Mouse (Mus musculus): ENCODE results near the gene Rps25. TPM values are rescaled to one million over a fixed set of nuclear protein-coding genes. Genes with fewer than 3 reads are reported as not detected.
A peak's percentile ranks its signal among the peaks of the same experiment; 100 is the strongest.
"Not testable (repeated sequence)": the region's sequence is repeated elsewhere in the genome, so short reads cannot be mapped to it uniquely, and the experiment has no call there.

Rps25 gene
- 100 to 1,000 TPM; 593 to 617 TPM for total RNA-seq (2021)
- long read RNA-seq, experiment 1, transcript Rps25-201 (5 exons, 1,280 nt): major isoform, 69 of 78 reads
- long read RNA-seq, experiment 1, partial matches to known transcripts: 7 of 78 reads
- long read RNA-seq, experiment 1, other reads (novel, unspliced or antisense): 0 of 78 reads
- long read RNA-seq, experiment 2, transcript Rps25-201 (5 exons, 1,280 nt): major isoform, 168 of 183 reads
- long read RNA-seq, experiment 2, partial matches to known transcripts: 10 of 183 reads
- long read RNA-seq, experiment 2, other reads (novel, unspliced or antisense): 1 of 183 reads

DNA sequence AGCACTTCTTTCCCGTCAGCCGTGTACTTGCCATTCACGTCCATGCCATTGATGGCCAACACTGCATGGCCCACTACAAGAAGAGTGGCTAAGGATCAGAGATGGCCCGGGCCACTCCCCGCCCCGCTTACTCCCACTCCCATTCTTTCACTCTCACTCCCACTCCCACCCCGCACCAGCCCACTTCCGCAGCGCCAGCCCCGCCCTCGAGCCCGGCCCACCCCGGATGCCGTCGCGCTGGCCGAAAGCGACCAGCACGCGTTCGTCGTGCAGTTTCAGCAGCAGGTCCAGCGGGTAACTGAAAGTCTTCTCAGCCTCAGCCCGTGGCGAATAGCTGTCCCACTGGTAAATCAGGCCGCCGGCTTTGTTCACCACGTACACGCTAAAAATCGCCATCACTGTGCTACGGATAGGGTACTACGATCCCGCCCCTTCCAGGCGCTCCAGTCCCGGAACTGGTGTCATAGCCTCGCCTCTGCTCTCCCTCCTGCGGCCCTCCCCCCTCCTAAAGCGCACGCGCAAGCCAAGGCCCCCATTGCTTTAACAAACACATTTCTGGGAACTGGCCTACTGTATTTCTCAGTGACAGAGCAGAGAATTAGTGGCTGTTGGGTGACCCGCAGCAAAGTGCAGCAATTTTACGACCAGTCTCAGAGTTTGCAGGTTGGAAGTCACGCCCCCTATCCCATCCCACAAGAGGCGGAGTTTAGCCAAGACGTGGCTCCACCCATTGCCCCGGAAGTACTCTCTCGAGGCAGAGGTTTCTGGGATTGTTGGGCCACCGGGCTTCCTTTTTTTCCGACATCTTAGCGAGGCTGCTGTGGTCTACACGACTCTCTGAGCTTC is at the start of gene Rps25, which contains the start of gene Trappc4:
Gene Rps25, plus strand, starts transcription at position 234 of the 846 bp plus-strand sequence.
Gene Trappc4, minus strand, starts transcription at position 695 of the 846 bp plus-strand sequence.
- peak; percentile 94 to 95 for DNase-seq (ENCODE audit: low spot score in 2 of 2)

- no peak for DNase-seq (ENCODE audit: low spot score in 2 of 2)
Measured at GRCm38 (mm10) chr9:44357207-44357606, 49.7 kb upstream of the Rps25 start.

GRCm38 (mm10) chr9:44361190-44361917 is 45.6 kb upstream of the Rps25 start, which contains the start of gene Vps11:
TSS of gene Vps11 (minus strand) at chr9:44361670.
- DNase-seq (ENCODE audit: low spot score in 2 of 2): peak; percentile 92 to 96

DNA sequence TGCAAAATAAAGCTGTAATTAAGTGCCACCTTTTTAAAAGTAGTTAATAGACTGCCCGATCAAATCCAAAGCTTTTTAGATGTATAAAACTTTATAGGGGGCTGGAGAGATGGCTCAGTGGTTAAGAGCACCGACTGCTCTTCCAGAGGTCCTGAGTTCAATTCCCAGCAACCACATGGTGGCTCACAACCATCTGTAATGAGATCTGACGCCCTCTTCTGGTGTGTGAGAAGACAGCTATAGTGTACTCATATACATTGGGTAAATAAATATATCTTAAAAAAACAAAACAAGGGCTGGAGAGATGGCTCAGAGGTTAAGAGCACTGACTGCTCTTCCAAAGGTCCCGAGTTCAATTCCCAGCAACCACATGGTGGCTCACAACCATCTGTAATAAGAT is 45.0 kb upstream of the Rps25 start:
- DNase-seq (ENCODE audit: low spot score in 2 of 2): not testable (repeated sequence)

DNA sequence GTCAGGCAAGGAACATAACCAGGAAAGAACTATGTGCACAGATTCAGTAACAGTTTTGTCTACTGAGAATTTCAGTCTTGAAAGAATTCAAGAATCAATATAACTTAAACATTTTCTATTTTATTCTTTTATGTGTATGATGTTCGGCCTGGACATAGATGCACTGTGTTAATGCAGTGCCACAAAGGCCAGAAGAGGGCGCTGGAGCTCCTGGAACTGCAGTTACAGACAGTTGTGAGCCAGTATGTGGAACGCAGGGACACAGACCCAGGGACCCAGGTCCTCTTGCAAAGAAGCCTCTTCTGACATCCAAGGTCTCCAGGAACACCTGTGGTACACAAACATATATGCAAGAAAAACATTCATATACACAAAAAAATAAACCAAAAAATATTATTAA is 42.5 kb upstream of the Rps25 start:
- no peak for DNase-seq (ENCODE audit: low spot score in 2 of 2)

DNA sequence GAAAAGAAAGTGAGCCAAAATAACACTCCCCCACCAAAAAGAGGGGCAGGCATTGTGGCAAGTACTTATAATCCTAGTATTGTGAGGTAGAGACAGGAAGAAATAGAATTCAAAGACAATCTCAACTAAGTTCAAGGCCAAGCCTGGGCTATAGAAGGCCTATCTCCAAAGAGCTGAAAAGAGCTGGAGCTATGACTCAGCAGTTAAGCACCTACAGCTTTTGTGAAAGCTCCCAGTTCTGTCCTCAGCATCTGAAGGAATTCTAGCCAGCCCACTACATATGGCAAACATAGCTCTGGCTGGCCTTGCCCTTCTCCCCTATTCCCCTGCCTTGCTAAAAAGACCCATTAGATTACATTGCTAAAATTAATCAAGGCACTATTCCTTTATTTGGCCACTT is 33.6 kb upstream of the Rps25 start:
- no peak for DNase-seq (ENCODE audit: low spot score in 2 of 2)

- DNase-seq (ENCODE audit: low spot score in 2 of 2): no peak
Measured at GRCm38 (mm10) chr9:44376141-44376540, 30.8 kb upstream of the Rps25 start.

GRCm38 (mm10) chr9:44377335-44377734 is 29.6 kb upstream of the Rps25 start:
- DNase-seq (ENCODE audit: low spot score in 2 of 2): not testable (repeated sequence)

- DNase-seq (ENCODE audit: low spot score in 2 of 2): no peak
Measured at GRCm38 (mm10) chr9:44378153-44378730, 28.7 kb upstream of the Rps25 start.

DNA sequence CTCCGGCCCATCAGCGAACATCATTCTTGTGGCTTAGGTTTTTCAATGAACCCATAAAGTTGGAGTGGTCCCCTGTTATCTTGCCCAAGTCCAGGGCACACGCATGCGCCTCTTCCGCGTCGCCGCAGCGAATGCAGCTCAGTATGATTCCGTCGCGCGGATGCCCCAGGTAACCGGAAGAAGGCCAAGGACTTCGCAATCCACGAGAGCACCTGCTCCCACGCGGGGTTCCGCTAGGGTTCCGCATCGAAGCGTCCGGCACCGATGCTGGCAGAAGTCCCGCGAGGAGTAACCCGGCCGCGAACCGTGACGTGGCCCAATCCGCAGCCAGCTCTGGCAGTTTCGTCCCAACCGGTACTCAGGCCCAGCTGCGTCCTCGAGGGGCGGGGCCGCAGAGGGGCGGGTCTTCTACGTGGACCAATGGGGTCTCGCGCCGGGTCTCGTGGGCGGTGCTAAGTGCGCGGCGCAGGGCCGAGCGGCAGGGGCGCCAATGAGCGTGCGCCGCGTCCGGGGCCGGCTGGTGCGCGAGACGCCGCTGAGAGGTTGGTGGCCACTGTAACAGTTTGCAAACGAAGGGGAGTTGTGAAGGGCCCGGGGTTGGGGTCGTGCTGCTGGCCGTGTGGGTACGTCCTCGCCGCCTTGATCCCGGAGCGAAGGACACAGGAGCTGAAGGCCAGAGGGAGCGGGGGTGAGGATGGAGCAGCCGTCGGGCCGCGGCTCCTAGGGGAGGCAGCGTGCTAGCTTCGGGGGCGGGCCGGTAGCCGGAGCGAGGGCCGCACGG is 27.7 kb upstream of the Rps25 start, which contains the start of gene Hyou1:
Gene Hyou1, plus strand, starts transcription at position 437 of the 781 bp plus-strand sequence.
- peak; percentile 99 for DNase-seq (ENCODE audit: low spot score in 2 of 2)

DNA sequence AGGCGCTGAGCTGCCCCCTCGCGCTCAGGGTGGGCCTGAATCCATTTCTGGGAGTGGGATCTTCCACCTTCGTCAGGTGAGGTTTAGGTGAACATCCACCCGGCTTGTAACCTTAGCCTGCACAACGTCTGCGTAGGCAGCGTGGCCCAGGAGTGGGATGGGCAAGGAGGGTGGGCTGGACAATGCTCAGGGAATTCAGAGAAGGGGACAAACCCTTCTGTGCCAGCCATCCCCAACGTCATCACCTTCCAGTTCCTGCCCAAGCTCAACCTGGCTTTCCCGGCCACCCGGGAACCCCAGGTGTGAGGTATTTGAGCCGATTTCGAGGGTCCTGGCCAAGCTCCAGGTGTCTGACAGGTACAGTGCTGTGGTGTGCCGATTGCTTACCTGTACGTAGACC is 27.1 kb upstream of the Rps25 start:
- DNase-seq (ENCODE audit: low spot score in 2 of 2): no peak

DNA sequence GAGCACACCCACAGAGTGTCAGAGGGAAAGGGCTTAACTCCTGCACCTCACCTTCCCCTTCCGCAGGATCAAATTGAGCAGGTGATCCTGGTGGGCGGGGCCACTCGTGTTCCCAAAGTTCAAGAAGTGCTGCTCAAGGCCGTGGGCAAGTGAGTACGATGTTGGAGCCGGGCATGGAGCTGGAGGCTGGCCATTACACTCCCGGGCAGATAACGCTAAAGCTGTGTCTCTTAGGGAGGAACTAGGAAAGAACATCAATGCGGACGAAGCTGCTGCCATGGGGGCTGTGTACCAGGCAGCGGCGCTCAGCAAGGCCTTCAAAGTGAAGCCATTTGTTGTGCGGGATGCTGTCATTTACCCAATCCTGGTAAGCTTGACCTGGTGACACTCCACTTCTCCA is 22.3 kb upstream of the Rps25 start:
- DNase-seq (ENCODE audit: low spot score in 2 of 2): no peak

- no peak for DNase-seq (ENCODE audit: low spot score in 2 of 2)
Measured at GRCm38 (mm10) chr9:44387221-44387620, 19.7 kb upstream of the Rps25 start.

DNA sequence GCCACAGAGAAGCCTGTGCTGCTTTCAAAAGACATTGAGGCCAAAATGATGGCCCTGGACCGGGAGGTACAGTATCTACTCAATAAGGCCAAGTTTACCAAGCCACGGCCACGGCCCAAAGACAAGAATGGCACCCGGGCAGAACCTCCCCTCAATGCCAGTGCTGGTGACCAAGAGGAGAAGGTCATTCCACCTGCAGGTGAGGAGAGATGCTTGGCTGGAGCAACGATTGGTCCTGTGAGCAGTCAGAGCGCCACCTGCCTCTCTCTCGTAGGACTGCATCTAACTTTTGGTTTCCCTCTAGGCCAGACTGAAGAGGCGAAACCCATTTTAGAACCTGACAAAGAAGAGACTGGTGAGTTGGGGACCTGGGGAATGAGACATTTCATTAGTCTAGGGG is 17.7 kb upstream of the Rps25 start:
- DNase-seq (ENCODE audit: low spot score in 2 of 2): no peak

GRCm38 (mm10) chr9:44391466-44391865 is 15.5 kb upstream of the Rps25 start:
- peak in 1 of 2 experiments; percentile 63 for DNase-seq (ENCODE audit: low spot score in 2 of 2)

DNA sequence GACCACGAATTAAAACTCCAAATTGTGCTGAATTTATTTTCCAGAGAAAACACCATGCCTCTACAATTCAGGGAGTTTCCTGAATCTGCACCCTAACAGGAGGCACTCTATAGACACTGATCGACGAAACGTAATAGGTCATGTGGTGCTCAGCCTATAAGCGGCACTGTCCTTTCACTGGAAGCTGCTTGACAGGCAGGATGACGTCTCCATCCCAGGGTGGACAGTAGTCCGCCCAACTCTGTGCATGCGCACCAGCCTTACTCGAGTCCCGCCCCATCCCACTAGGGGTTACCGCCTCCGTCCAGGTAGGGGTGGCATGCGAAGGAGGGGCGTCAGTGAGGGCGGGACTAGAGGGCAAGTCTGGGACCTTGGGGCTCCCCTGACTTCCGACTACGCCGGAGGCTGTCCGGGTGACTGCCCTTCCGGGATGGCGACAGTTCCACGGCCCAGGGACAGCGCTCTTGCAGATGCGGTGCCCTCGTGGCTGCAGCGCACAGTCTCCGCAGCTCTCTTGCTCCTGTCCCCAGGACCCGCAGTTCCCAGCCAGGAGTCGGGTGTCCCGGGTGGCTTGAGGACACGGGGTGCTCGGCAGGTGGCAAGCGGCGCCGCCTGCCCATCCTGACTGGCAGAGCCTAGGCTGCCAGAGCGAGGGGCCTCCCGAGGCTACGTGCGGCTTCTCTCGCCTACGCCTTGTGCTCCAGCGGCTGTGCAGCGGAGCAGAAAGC is 10.1 kb upstream of the Rps25 start, which contains the start of gene Slc37a4:
Gene Slc37a4, plus strand, starts transcription at position 169 of the 728 bp plus-strand sequence.
- peak; percentile 86 to 96 for DNase-seq (ENCODE audit: low spot score in 2 of 2)

DNA sequence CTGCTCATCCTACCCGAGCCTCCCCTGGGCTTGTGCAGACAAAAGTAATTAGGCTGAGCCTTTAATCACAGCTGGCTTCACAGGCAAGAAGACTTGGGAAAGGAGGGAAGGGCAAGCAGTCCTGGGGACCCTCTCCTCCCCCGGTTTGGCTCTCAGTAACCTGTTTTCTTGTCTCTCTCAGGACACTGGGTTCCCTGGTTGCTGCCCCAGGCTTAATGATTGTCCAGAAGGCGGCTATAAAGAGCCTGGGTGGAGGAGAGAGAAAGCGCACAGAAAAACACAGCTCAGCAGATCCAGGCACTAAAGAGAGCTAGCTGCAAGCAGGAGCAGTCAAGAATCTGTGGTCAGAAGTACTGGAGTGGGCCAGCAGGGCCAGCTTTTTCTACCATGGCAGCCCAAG is 8.9 kb upstream of the Rps25 start:
- DNase-seq (ENCODE audit: low spot score in 2 of 2): no peak

DNA sequence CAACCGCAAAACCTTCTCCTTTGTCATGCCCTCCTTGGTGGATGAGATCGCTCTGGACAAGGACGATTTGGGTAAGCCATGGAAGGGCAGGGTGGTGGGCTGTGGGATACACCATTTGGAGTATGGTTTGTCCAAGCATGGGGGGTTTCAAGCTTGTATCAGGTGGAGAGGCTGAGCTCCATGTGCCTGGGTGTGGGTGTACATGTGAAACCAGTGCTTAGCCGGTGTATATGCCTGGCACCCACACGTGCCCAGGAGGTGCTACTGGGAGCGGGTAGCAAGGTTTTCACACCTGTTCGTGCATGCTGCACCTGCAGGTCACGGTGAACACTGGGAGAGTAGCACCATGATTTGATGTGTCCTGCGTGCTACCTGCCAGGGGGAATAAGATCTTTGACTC is 8.4 kb upstream of the Rps25 start:
- no peak for DNase-seq (ENCODE audit: low spot score in 2 of 2)

DNA sequence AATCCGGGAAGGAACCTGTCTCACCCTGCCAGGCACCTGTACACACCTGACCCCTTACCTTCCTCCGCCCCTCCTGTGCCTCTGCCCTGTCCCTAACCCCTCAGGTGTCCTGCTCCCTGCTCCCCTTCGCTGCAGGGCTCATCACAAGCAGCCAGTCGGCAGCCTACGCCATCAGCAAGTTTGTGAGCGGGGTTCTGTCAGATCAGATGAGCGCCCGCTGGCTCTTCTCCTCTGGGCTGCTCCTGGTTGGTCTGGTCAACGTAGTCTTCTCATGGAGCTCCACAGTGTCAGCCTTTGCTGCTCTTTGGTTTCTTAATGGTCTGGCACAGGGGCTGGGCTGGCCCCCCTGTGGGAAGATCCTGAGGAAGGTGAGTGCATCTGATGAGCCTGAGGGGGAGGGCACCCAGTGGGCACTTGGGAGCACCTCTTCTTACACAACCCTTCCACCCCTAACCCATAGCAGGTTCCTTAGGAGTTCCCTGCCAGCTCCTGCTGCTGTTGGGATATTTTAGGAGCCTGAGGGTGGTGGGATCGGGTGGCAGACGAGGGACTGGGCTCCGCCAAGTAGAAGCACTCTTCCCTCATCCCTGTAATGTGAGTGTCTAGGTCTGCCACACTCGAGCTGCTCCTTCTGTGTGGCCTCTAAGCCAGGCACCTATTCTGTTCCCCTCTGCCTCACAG is 7.7 kb upstream of the Rps25 start:
- no peak for DNase-seq (ENCODE audit: low spot score in 2 of 2)
